13 mouse cellular contexts compared by ENCODE assay signal in genomic region chr10:46663041-46663440, GRCm38 (mm10).
"Had no signal": no experiment of that assay in that cellular context is flagged by ENCODE, and none has a peak within 500 bp of the region (broad histone marks: within the 10 kb centered on the region; RNA-seq: fewer than 3 reads in every experiment).

No protein-coding gene starts in this region.

- DNase-seq: lung, adult 18-20 months; lung, embryonic 14.5 days; lung, postnatal 10 days; lung, postnatal 4 days; midbrain, embryonic 14.5 days; retina, postnatal 1 day; right cerebral cortex, postnatal 25 days; right cerebral cortex, postnatal 4 days; spleen, adult 18-20 months; thymus, adult 18-20 months; thymus, postnatal 14 days; thymus, postnatal 36 days had no signal

- ATAC-seq: midbrain, embryonic 16.5 days had no signal
